In the genomic region with DNA sequence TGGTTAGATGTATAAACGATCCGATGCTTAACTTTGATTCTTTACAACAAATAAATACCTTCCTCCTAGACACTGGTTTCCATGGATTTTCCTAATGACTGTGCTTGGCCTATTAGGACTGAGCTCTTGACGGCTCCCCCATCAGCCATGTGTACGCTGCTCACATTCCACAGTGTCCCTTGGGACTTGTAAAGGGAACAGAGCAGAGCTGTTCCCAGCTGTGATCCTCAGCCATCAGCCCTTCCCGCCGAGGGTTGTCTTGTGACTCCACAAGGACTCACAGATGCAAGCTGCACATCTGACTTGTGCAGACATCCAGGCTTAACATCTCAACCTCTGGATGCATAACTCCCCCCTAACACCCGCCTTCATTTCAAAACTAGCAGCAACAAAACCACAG, we compare ENCODE assay signal across 9 mouse cellular contexts.
A peak's percentile ranks its signal among the peaks of the same experiment; 100 is the strongest.
DNase-seq lines count a peak whose midpoint lies in the region; ATAC-seq and TF ChIP-seq lines count a peak whose summit lies in the region.
"Had no signal": no experiment of that assay in that cellular context is flagged by ENCODE, and none has a peak within 500 bp of the region (broad histone marks: within the 10 kb centered on the region; RNA-seq: fewer than 3 reads in every experiment).

No protein-coding gene starts in this region.

- H3K4me2 ChIP-seq in hindbrain, embryonic 15.5 days: no peak overlapping the region
- H3K4me2 ChIP-seq: liver, embryonic 15.5 days had no signal

- no peaks in the 10 kb centered on the region for H3K9me3 ChIP-seq in hindbrain, embryonic 15.5 days
- H3K9me3 ChIP-seq: liver, embryonic 15.5 days had no signal

- WGBS in hindbrain, embryonic 15.5 days: 15% methylated on average over 7 of the region's 7 CpGs

- peaks cover 18% of the 10 kb centered on the region for H3K4me1 ChIP-seq in embryonic fibroblast, embryonic 13.5 days (ENCODE audit: control insufficient read depth, insufficient read depth, low read length)
- H3K4me1 ChIP-seq in hindbrain, embryonic 15.5 days (replicated peaks): peaks cover 51% of the 10 kb centered on the region
- H3K4me1 ChIP-seq: liver, embryonic 15.5 days had no signal

- H3K27ac ChIP-seq in embryonic fibroblast, embryonic 13.5 days (ENCODE audit: insufficient read depth, low read length): peak overlapping the region; percentile 32
- H3K27ac ChIP-seq in hindbrain, embryonic 15.5 days (replicated peaks): no peak overlapping the region; the same call in 1 of the 2 replicates
- H3K27ac ChIP-seq: liver, embryonic 15.5 days had no signal

- no peaks in the 10 kb centered on the region for H3K36me3 ChIP-seq in hindbrain, embryonic 15.5 days
- H3K36me3 ChIP-seq: liver, embryonic 15.5 days had no signal

- TF ChIP-seq CTCF in embryonic fibroblast, embryonic 13.5 days (IDR thresholded peaks at IDR 0.05; ENCODE audit: borderline replicate concordance, insufficient read depth, low read length): no peak

- no peak for TF ChIP-seq POLR2A in embryonic fibroblast, embryonic 13.5 days (IDR thresholded peaks at IDR 0.05; ENCODE audit: low read depth, low read length)

- no peak overlapping the region for H3K4me3 ChIP-seq in embryonic fibroblast, embryonic 13.5 days (ENCODE audit: insufficient read depth, low read length)
- H3K4me3 ChIP-seq in hindbrain, embryonic 15.5 days: no peak overlapping the region
- H3K4me3 ChIP-seq: liver, embryonic 15.5 days had no signal

- peak; percentile 47 for DNase-seq in brain, adult 2 months (ENCODE audit: low read depth, low spot score)
- DNase-seq in lung, postnatal 36 days: peak; percentile 36
- DNase-seq in ovary, adult 18-20 months (ENCODE audit: low spot score): no peak
- DNase-seq in cerebellum, adult 11 months: no peak
- no peak for DNase-seq in left cerebral cortex, adult 18-20 months (ENCODE audit: low spot score in 2 of 2)

- ATAC-seq in hindbrain, embryonic 15.5 days (ENCODE audit: low FRiP score, low read depth): peak; percentile 70
- no peak for ATAC-seq in erythroblast, adult 5-6 weeks (replicated peaks; ENCODE audit: low FRiP score, poor library complexity, severe bottlenecking)

- H3K27me3 ChIP-seq in hindbrain, embryonic 15.5 days: no peaks in the 10 kb centered on the region
- H3K27me3 ChIP-seq: liver, embryonic 15.5 days had no signal

- no peak overlapping the region for H3K9ac ChIP-seq in hindbrain, embryonic 15.5 days
- H3K9ac ChIP-seq: liver, embryonic 15.5 days had no signal

Comparison
In these comparisons a context has a peak if more than half of its experiments do, and no peak if none do; other contexts are left out.
1. DNase-seq: peak in brain, adult 2 months (single experiment) and lung, postnatal 36 days (single experiment); none in ovary, adult 18-20 months (single experiment), cerebellum, adult 11 months (single experiment) and left cerebral cortex, adult 18-20 months (0 of 2).